Mouse (Mus musculus) heart, adult 2 months (tissue): ENCODE results near the gene Ikzf3.

Experiments
- CTCF ChIP-seq: fragments of 200-600 bp; IDR thresholded peaks from 2 replicates; pipeline ENCODE4 v1.8.1; 2022; ENCODE audit warnings: antibody characterized with exemption, mild to moderate bottlenecking, moderate library complexity
- POLR2A ChIP-seq: fragments of 200-500 bp; IDR thresholded peaks from 2 replicates; pipeline ENCODE4 v1.6.1; 2011; ENCODE audit warnings: mild to moderate bottlenecking, low read depth, low read length, control low read depth; ENCODE audit not compliant: insufficient read depth

GRCm38 (mm10) chr11:98584146-98584545 lies 38.3 kb upstream of the Ikzf3 start:
- TF ChIP-seq CTCF (no peak), POLR2A (no peak)
